Mouse (Mus musculus): Measurements from ENCODE around the gene Ccno.

DNA sequence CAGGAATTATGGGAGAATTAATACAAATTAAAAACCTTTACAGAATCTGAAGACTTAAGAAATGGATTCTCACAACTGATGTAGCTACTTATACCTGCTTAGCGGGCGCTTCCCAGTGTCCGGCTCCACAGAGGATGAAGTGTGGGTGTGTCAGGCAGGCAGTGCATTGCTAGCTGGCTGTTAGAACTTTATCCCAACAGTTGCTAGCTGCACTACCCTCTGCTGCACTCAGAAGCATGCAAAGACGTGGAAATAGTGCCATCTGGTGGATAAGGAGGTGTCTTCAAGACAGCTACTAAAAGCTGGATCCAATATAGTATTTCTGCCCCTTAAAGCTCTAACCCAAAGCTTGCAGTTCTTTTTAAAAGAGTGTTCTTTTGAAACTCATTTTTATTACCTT is 48.2 kb downstream of the Ccno start:
- TF ChIP-seq CTCF (conservative IDR thresholded peaks at IDR 0.05; ENCODE audit: low read length) (peak; percentile 66), POU5F1 (IDR thresholded peaks at IDR 0.05; ENCODE audit: borderline replicate concordance, low read length) (no peak)

All from E14TG2a.4 (cell line).